Mouse (Mus musculus): ENCODE measurements around the gene Spesp1. TPM values are rescaled to one million over a fixed set of nuclear protein-coding genes. Genes with fewer than 3 reads are reported as not detected.

The Spesp1 gene
- not detected in 2 replicates for polyA plus RNA-seq (2012; rRNA removed)

GRCm38 (mm10) chr9:62281991-62282390 lies at the start of gene Spesp1:
TSS of gene Spesp1 (minus strand) at chr9:62282208.

Other genes with a start within 250 kb of the Spesp1 start
- gene Glce, start 159.6 kb downstream of the Spesp1 start, polyA plus RNA-seq (2012; rRNA removed) = 2.9 and 3.1 TPM in 2 replicates
- gene Anp32a, start 59.1 kb upstream of the Spesp1 start, polyA plus RNA-seq (2012; rRNA removed) = 275 and 372 TPM in 2 replicates

All from liver, embryonic 14 days (tissue).